Mouse (Mus musculus): Measurements from ENCODE around the gene Pdik1l. TPM values are rescaled to one million over a fixed set of nuclear protein-coding genes. Genes with fewer than 3 reads are reported as not detected.

Gene Pdik1l
- total and polyA plus RNA-seq, 3 experiments: 1.00 to 7.6 (median 5.3) TPM

- TF ChIP-seq EP300 (IDR thresholded peaks at IDR 0.05; ENCODE audit: insufficient read depth, low read depth, low read length) (no peak), CTCF (IDR thresholded peaks at IDR 0.05) (no peak)
- Histone ChIP-seq H3K4me1 (ENCODE audit: control insufficient read depth, insufficient read depth, low read length) (no peaks in the 10 kb centered on the region), H3K9ac (ENCODE audit: low read depth, low read length) (no peak overlapping the region), H3K27ac (peak overlapping the region; percentile 89), H3K4me3 (no peak overlapping the region), H3K79me2 (replicated peaks; ENCODE audit: control insufficient read depth, insufficient read depth, low read length) (no peaks in the 10 kb centered on the region), H3K36me3 (ENCODE audit: control insufficient read depth, insufficient read depth, low read length) (0 out of 2 replicates have a peak, but pooled peaks cover 2% of the 10 kb centered on the region), H3K27me3 (ENCODE audit: control insufficient read depth, insufficient read depth, low read length) (no peaks in the 10 kb centered on the region)
- 56% methylated on average over 4 of the region's 4 CpGs for WGBS
- DNase-seq: peak in 1 of 2 experiments; percentile 29
- intact Hi-C loops (cut with DNase I): loop anchor here (2.0 kb wide), 1 partner anchor 13 kb away; no protein-coding TSS in a partner anchor
Observed at GRCm38 (mm10) chr4:134314081-134314655, 26.5 kb upstream of the Pdik1l start.

DNA sequence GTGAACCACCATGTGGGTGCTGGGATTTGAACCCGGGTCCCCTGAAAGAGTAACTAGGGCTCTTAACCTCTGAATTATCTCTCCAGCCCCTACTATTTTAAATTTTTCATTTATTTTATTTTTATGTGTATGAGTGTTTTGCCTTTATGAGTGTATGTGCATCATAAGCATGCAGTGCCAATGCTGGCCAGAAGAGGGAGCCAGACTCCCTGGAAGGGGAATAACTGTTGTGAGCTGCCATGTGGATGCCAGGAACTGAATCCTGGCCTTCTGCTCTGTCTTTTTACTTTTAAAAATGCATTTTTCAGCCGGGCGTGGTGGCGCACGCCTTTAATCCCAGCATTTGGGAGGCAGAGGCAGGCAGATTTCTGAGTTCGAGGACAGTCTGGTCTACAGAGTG, 25.2 kb upstream of the Pdik1l start:
- Histone ChIP-seq H3K79me2 (replicated peaks; ENCODE audit: control insufficient read depth, insufficient read depth, low read length) (no peaks in the 10 kb centered on the region), H3K9ac (ENCODE audit: low read depth, low read length) (no peak overlapping the region), H3K4me1 (ENCODE audit: control insufficient read depth, insufficient read depth, low read length) (no peaks in the 10 kb centered on the region), H3K27ac (no peak overlapping the region), H3K36me3 (ENCODE audit: control insufficient read depth, insufficient read depth, low read length) (0 out of 2 replicates have a peak, but pooled peaks cover 2% of the 10 kb centered on the region), H3K4me3 (no peak overlapping the region), H3K27me3 (ENCODE audit: control insufficient read depth, insufficient read depth, low read length) (no peaks in the 10 kb centered on the region)
- intact Hi-C loops (cut with DNase I): no loop called here
- TF ChIP-seq EP300 (IDR thresholded peaks at IDR 0.05; ENCODE audit: insufficient read depth, low read depth, low read length): no peak
- peak; percentile 51 for TF ChIP-seq CTCF (IDR thresholded peaks at IDR 0.05)
- no peak for DNase-seq
- WGBS: 95% methylated on average over 6 of the region's 6 CpGs

DNA sequence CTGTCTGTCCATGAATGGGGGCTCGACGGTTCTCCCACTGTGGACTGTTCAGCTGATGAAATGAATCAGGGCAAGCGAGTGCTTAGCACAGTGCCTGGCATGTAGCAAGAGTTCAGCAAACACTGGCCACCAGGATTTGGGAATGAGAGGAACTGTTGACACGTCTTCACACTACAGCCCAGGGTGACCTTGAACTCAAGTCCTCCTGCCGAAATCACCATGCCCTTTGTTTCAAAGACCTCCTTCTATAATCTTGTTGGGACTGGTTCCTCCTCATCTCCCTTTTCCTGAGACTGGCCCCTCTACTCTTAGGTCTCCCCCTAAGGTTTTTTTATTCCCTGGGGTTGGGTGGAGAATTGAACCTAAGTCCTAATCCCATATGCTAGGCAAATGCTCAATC, 24.6 kb upstream of the Pdik1l start:
- no peak for DNase-seq
- no peak for TF ChIP-seq POLR2A (IDR thresholded peaks at IDR 0.05; ENCODE audit: insufficient read depth, low read depth, low read length)
- no peak for TF ChIP-seq CTCF (IDR thresholded peaks at IDR 0.05)
- TF ChIP-seq EP300 (IDR thresholded peaks at IDR 0.05; ENCODE audit: insufficient read depth, low read depth, low read length): no peak
- Histone ChIP-seq H3K27me3 (ENCODE audit: control insufficient read depth, insufficient read depth, low read length) (no peaks in the 10 kb centered on the region), H3K4me3 (no peak overlapping the region), H3K27ac (no peak overlapping the region), H3K4me1 (ENCODE audit: control insufficient read depth, insufficient read depth, low read length) (no peaks in the 10 kb centered on the region), H3K36me3 (ENCODE audit: control insufficient read depth, insufficient read depth, low read length) (0 out of 2 replicates have a peak, but pooled peaks cover under 1% of the 10 kb centered on the region), H3K9ac (ENCODE audit: low read depth, low read length) (no peak overlapping the region), H3K79me2 (replicated peaks; ENCODE audit: control insufficient read depth, insufficient read depth, low read length) (no peaks in the 10 kb centered on the region)
- intact Hi-C loops (cut with DNase I): no loop called here
- 87% methylated on average over 5 of the region's 5 CpGs for WGBS

DNA sequence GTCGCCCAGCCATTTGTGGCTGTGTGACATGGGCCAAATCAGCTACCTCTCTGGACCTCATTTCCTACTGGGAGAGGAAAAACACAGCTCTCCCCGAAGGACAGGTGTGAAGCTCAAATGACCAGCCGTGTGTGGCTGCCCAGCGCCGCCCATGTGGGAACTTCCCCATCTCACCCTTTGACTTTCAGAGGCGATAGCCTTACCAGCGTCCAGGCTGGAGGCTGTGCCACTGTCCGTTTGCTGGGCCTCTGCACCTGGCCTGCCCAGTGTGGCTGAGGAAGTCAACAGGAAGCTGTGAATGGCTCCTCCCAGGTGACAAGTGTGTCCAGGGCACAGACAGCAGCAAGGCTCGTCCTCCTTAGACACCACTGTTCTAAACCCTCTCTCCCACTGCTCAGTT, 24.1 kb upstream of the Pdik1l start:
- H3K27me3 ChIP-seq (ENCODE audit: control insufficient read depth, insufficient read depth, low read length): no peaks in the 10 kb centered on the region
- TF ChIP-seq EP300 (IDR thresholded peaks at IDR 0.05; ENCODE audit: insufficient read depth, low read depth, low read length): no peak
- no peak for TF ChIP-seq CTCF (IDR thresholded peaks at IDR 0.05)
- TF ChIP-seq POLR2A (IDR thresholded peaks at IDR 0.05; ENCODE audit: insufficient read depth, low read depth, low read length): no peak
- no peaks in the 10 kb centered on the region for H3K36me3 ChIP-seq (ENCODE audit: control insufficient read depth, insufficient read depth, low read length)
- DNase-seq: no peak
- H3K27ac ChIP-seq: no peak overlapping the region
- WGBS: 77% methylated on average over 9 of the region's 9 CpGs
- no peak overlapping the region for H3K9ac ChIP-seq (ENCODE audit: low read depth, low read length)
- H3K4me3 ChIP-seq: no peak overlapping the region
- H3K79me2 ChIP-seq (replicated peaks; ENCODE audit: control insufficient read depth, insufficient read depth, low read length): no peaks in the 10 kb centered on the region
- H3K4me1 ChIP-seq (ENCODE audit: control insufficient read depth, insufficient read depth, low read length): peaks cover 1% of the 10 kb centered on the region; the same call in 1 of the 2 replicates
- intact Hi-C loops (cut with DNase I): no loop called here

- 83% methylated on average over 9 of the region's 9 CpGs for WGBS
- Histone ChIP-seq H3K36me3 (ENCODE audit: control insufficient read depth, insufficient read depth, low read length) (no peaks in the 10 kb centered on the region), H3K9ac (ENCODE audit: low read depth, low read length) (no peak overlapping the region), H3K27me3 (ENCODE audit: control insufficient read depth, insufficient read depth, low read length) (no peaks in the 10 kb centered on the region), H3K4me1 (ENCODE audit: control insufficient read depth, insufficient read depth, low read length) (peaks cover 1% of the 10 kb centered on the region; the same call in 1 of the 2 replicates), H3K4me3 (no peak overlapping the region), H3K27ac (no peak overlapping the region), H3K79me2 (replicated peaks; ENCODE audit: control insufficient read depth, insufficient read depth, low read length) (no peaks in the 10 kb centered on the region)
- intact Hi-C loops (cut with DNase I): no loop called here
- no peak for DNase-seq
- TF ChIP-seq EP300 (IDR thresholded peaks at IDR 0.05; ENCODE audit: insufficient read depth, low read depth, low read length) (no peak), POLR2A (IDR thresholded peaks at IDR 0.05; ENCODE audit: insufficient read depth, low read depth, low read length) (no peak), CTCF (IDR thresholded peaks at IDR 0.05) (no peak)
Observed at GRCm38 (mm10) chr4:134310656-134311055, 23.0 kb upstream of the Pdik1l start.

- no peaks in the 10 kb centered on the region for H3K27me3 ChIP-seq (ENCODE audit: control insufficient read depth, insufficient read depth, low read length)
- H3K79me2 ChIP-seq (replicated peaks; ENCODE audit: control insufficient read depth, insufficient read depth, low read length): no peaks in the 10 kb centered on the region
- intact Hi-C loops (cut with DNase I): no loop called here
- H3K9ac ChIP-seq (ENCODE audit: low read depth, low read length): no peak overlapping the region
- no peak overlapping the region for H3K4me3 ChIP-seq
- TF ChIP-seq EP300 (IDR thresholded peaks at IDR 0.05; ENCODE audit: insufficient read depth, low read depth, low read length) (no peak), CTCF (IDR thresholded peaks at IDR 0.05) (no peak), POLR2A (IDR thresholded peaks at IDR 0.05; ENCODE audit: insufficient read depth, low read depth, low read length) (no peak)
- 77% methylated on average over 7 of the region's 7 CpGs for WGBS
- H3K4me1 ChIP-seq (ENCODE audit: control insufficient read depth, insufficient read depth, low read length): peaks cover 1% of the 10 kb centered on the region; the same call in 1 of the 2 replicates
- DNase-seq: no peak
- H3K27ac ChIP-seq: no peak overlapping the region
- no peaks in the 10 kb centered on the region for H3K36me3 ChIP-seq (ENCODE audit: control insufficient read depth, insufficient read depth, low read length)
Observed at GRCm38 (mm10) chr4:134310106-134310505, 22.4 kb upstream of the Pdik1l start.

Data from heart, adult 2 months (tissue).